ENCODE assay signal across 25 mouse cellular contexts in the genomic region with DNA sequence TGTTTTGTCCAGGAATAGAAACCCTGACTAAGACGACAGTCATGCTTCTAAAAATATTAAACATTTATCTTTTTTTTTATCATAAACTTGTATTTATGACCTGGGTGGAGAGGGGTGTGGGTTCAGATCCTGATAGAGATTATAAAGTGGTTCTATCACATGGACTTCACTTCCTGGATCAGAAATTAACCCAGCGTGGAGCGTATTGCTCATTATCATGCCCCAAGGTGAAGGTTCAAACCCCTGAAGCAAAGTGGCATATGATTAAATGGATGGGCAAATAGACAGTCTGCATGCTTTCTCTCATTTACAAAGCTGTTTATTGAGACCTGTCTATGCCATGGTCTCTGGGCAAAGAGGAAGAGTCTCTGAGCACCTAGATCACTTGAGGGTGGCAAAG. TPM values are rescaled to one million over a fixed set of nuclear protein-coding genes. Genes with fewer than 3 reads are reported as not detected.
DNase-seq lines count a peak whose midpoint lies in the region; ATAC-seq and TF ChIP-seq lines count a peak whose summit lies in the region.
"Had no signal": no experiment of that assay in that cellular context is flagged by ENCODE, and none has a peak within 500 bp of the region (broad histone marks: within the 10 kb centered on the region; RNA-seq: fewer than 3 reads in every experiment).

No protein-coding gene starts in this region.

- peak; percentile 65 for DNase-seq in kidney, adult 9 months
- DNase-seq in testis, postnatal 14 days (ENCODE audit: low spot score): no peak
- DNase-seq: adrenal gland, adult 8-10 months; adrenal gland, postnatal 14 days; adrenal gland, postnatal 36 days; B cell, adult 2 months; cerebellum, adult 11-12 months; cerebellum, adult 2 months; cerebellum, adult 9-10 months; cerebellum, postnatal 10 days; cerebellum, postnatal 25 days had no signal

- no peaks in the 10 kb centered on the region for H3K4me1 ChIP-seq in intestine, embryonic 15.5 days (replicated peaks)
- 0 out of 2 replicates have a peak, but pooled peaks cover 6% of the 10 kb centered on the region for H3K4me1 ChIP-seq in intestine, postnatal 0 days (replicated peaks; ENCODE audit: control insufficient read depth, insufficient read depth, low read length)
- H3K4me1 ChIP-seq in kidney, embryonic 14.5 days (ENCODE audit: control insufficient read depth, insufficient read depth, low read length): no peaks in the 10 kb centered on the region
- peaks cover 4% of the 10 kb centered on the region; the same call in 1 of the 2 replicates for H3K4me1 ChIP-seq in intestine, embryonic 16.5 days (ENCODE audit: control insufficient read depth, insufficient read depth, low read length)
- H3K4me1 ChIP-seq: embryonic facial prominence, embryonic 12.5 days; forebrain, embryonic 13.5 days; forebrain, embryonic 15.5 days had no signal

- no peaks in the 10 kb centered on the region for H3K27me3 ChIP-seq in intestine, embryonic 15.5 days (replicated peaks)
- H3K27me3 ChIP-seq in intestine, postnatal 0 days (replicated peaks; ENCODE audit: control insufficient read depth, insufficient read depth, low read length): no peaks in the 10 kb centered on the region
- no peaks in the 10 kb centered on the region for H3K27me3 ChIP-seq in kidney, embryonic 14.5 days (ENCODE audit: control insufficient read depth, insufficient read depth, low read length)
- no peaks in the 10 kb centered on the region for H3K27me3 ChIP-seq in intestine, embryonic 16.5 days (replicated peaks; ENCODE audit: control insufficient read depth, insufficient read depth, low read length)
- H3K27me3 ChIP-seq: CH12.LX; embryonic facial prominence, embryonic 12.5 days; forebrain, embryonic 13.5 days; forebrain, embryonic 15.5 days; Patski had no signal

- H3K27ac ChIP-seq in intestine, embryonic 15.5 days: no peak overlapping the region
- no peak overlapping the region for H3K27ac ChIP-seq in intestine, postnatal 0 days (ENCODE audit: low read depth, low read length)
- no peak overlapping the region for H3K27ac ChIP-seq in kidney, embryonic 14.5 days (ENCODE audit: low read depth, low read length)
- 0 out of 2 replicates have a peak overlapping the region, but pooled peaks have one; percentile 4 for H3K27ac ChIP-seq in intestine, embryonic 16.5 days (ENCODE audit: low read length)
- H3K27ac ChIP-seq: embryonic facial prominence, embryonic 10.5 days; embryonic facial prominence, embryonic 12.5 days; forebrain, embryonic 13.5 days; forebrain, embryonic 15.5 days had no signal

- H3K9me3 ChIP-seq in intestine, embryonic 15.5 days: no peaks in the 10 kb centered on the region
- H3K9me3 ChIP-seq in intestine, postnatal 0 days (ENCODE audit: control insufficient read depth): peaks cover 6% of the 10 kb centered on the region; the same call in 1 of the 2 replicates
- H3K9me3 ChIP-seq in kidney, embryonic 14.5 days (ENCODE audit: control insufficient read depth, low read length): peaks cover 9% of the 10 kb centered on the region
- H3K9me3 ChIP-seq in intestine, embryonic 16.5 days (ENCODE audit: control insufficient read depth, low read length): peaks cover 3% of the 10 kb centered on the region

- ATAC-seq in intestine, embryonic 15.5 days: peak; percentile 63
- no peak for ATAC-seq in intestine, postnatal 0 days
- ATAC-seq in kidney, embryonic 14.5 days (ENCODE audit: low FRiP score, low TSS enrichment): no peak
- ATAC-seq in intestine, embryonic 16.5 days: peak; percentile 77
- ATAC-seq: activated CD4-positive, CD25-positive, alpha-beta regulatory T cell, adult 4 months; CD4-positive, CD25-positive, alpha-beta regulatory T cell, adult 4 months; forebrain, embryonic 13.5 days; forebrain, embryonic 15.5 days; Patski had no signal

- TF ChIP-seq CTCF in intestine, postnatal 0 days (IDR thresholded peaks at IDR 0.05; ENCODE audit: low read depth): no peak

- no peak overlapping the region for H3K4me3 ChIP-seq in intestine, embryonic 15.5 days (replicated peaks)
- H3K4me3 ChIP-seq in intestine, postnatal 0 days (ENCODE audit: low read depth, low read length): no peak overlapping the region
- no peak overlapping the region for H3K4me3 ChIP-seq in kidney, embryonic 14.5 days (ENCODE audit: low read length)
- no peak overlapping the region for H3K4me3 ChIP-seq in intestine, embryonic 16.5 days (ENCODE audit: low read length)
- H3K4me3 ChIP-seq: embryonic facial prominence, embryonic 10.5 days; embryonic facial prominence, embryonic 12.5 days; forebrain, embryonic 13.5 days; forebrain, embryonic 15.5 days had no signal

- no peak overlapping the region for H3K9ac ChIP-seq in intestine, embryonic 15.5 days
- no peak overlapping the region for H3K9ac ChIP-seq in intestine, postnatal 0 days (ENCODE audit: low read depth, low read length)
- H3K9ac ChIP-seq in kidney, embryonic 14.5 days (ENCODE audit: low read depth, low read length): no peak overlapping the region
- H3K9ac ChIP-seq in intestine, embryonic 16.5 days (ENCODE audit: low read depth, low read length): no peak overlapping the region
- H3K9ac ChIP-seq: embryonic facial prominence, embryonic 12.5 days; forebrain, embryonic 13.5 days; forebrain, embryonic 15.5 days had no signal

- WGBS in intestine, embryonic 15.5 days: 64% methylated on average over 3 of the region's 3 CpGs
- WGBS in intestine, postnatal 0 days: 36% methylated on average over 3 of the region's 3 CpGs
- WGBS in kidney, embryonic 14.5 days: 79% methylated on average over 3 of the region's 3 CpGs
- WGBS in intestine, embryonic 16.5 days: 67% methylated on average over 3 of the region's 3 CpGs

- H3K4me2 ChIP-seq in intestine, embryonic 15.5 days (replicated peaks): no peak overlapping the region
- H3K4me2 ChIP-seq in intestine, postnatal 0 days (replicated peaks; ENCODE audit: low read depth): no peak overlapping the region
- no peak overlapping the region for H3K4me2 ChIP-seq in kidney, embryonic 14.5 days (replicated peaks; ENCODE audit: low read depth, low read length)
- H3K4me2 ChIP-seq in intestine, embryonic 16.5 days (ENCODE audit: low read depth, low read length): no peak overlapping the region
- H3K4me2 ChIP-seq: embryonic facial prominence, embryonic 12.5 days; forebrain, embryonic 13.5 days; forebrain, embryonic 15.5 days had no signal

- peaks cover 7% of the 10 kb centered on the region for H3K36me3 ChIP-seq in intestine, embryonic 15.5 days
- peaks cover 33% of the 10 kb centered on the region for H3K36me3 ChIP-seq in intestine, postnatal 0 days (ENCODE audit: control insufficient read depth, insufficient read depth)
- H3K36me3 ChIP-seq in kidney, embryonic 14.5 days (ENCODE audit: control insufficient read depth, insufficient read depth, low read length): peaks cover 5% of the 10 kb centered on the region; the same call in 1 of the 2 replicates
- peaks cover 19% of the 10 kb centered on the region for H3K36me3 ChIP-seq in intestine, embryonic 16.5 days (ENCODE audit: control insufficient read depth, insufficient read depth, low read length)

RNA-seq across cellular contexts. Expression of a gene that starts 13.7 kb away (rescaled TPM):
- polyA plus RNA-seq in intestine, embryonic 15.5 days (2015; fragmentation: Nextera tagmentation; extraction: Ambion mirVana): 4.7 and 4.8 TPM in 2 replicates
- polyA plus RNA-seq in intestine, postnatal 0 days (2015; fragmentation: Nextera tagmentation; extraction: Ambion mirVana): 7.6 and 7.8 TPM in 2 replicates
- polyA plus RNA-seq in kidney, embryonic 14.5 days (2014; fragmentation: Nextera tagmentation; extraction: Ambion mirVana): 2.4 and 4.5 TPM in 2 replicates
- 5.9 and 6.8 TPM in 2 replicates for polyA plus RNA-seq in intestine, embryonic 16.5 days (2015; fragmentation: Nextera tagmentation; extraction: Ambion mirVana)

RNA-seq across cellular contexts. Expression of a gene that starts 28.6 kb away (rescaled TPM):
- 0.11 and 0.25 TPM in 2 replicates for polyA plus RNA-seq in intestine, embryonic 15.5 days (2015; fragmentation: Nextera tagmentation; extraction: Ambion mirVana)
- 0.05 and 0.16 TPM in 2 replicates for polyA plus RNA-seq in intestine, postnatal 0 days (2015; fragmentation: Nextera tagmentation; extraction: Ambion mirVana)
- 0.50 TPM in 1 of 2 replicates, not detected in the other for polyA plus RNA-seq in kidney, embryonic 14.5 days (2014; fragmentation: Nextera tagmentation; extraction: Ambion mirVana)
- 0.22 and 0.43 TPM in 2 replicates for polyA plus RNA-seq in intestine, embryonic 16.5 days (2015; fragmentation: Nextera tagmentation; extraction: Ambion mirVana)
- polyA plus RNA-seq: activated CD4-positive, CD25-positive, alpha-beta regulatory T cell, adult 4 months; CD4-positive, CD25-positive, alpha-beta regulatory T cell, adult 4 months; embryonic facial prominence, embryonic 10.5 days; forebrain, embryonic 11.5 days; G1E; Patski had no signal

Comparison
In these comparisons a context has a peak if more than half of its experiments do, and no peak if none do; other contexts are left out.
1. ATAC-seq: peak in intestine, embryonic 15.5 days (single experiment) and intestine, embryonic 16.5 days (single experiment); none in intestine, postnatal 0 days (single experiment) and kidney, embryonic 14.5 days (single experiment).